Mouse (Mus musculus) neural tube, postnatal 0 days (tissue): ENCODE measurements around the gene Lypla2. TPM values are rescaled to one million over a fixed set of nuclear protein-coding genes. Genes with fewer than 3 reads are reported as not detected.

Experiments
- polyA plus RNA-seq: library from polyadenylated mRNA; unstranded; fragments of >200 nt; fragmentation: Nextera tagmentation; extraction: Ambion mirVana; gene quantifications from 2 replicates; pipeline ENCODE4 v1.2.1, GENCODE M21; 2015

The Lypla2 gene
- 171 and 198 TPM in 2 replicates for polyA plus RNA-seq

GRCm38 (mm10) chr4:135972556-135972906 lies at the start of gene Lypla2:
TSS of gene Lypla2 (minus strand) at chr4:135972626.

DNA sequence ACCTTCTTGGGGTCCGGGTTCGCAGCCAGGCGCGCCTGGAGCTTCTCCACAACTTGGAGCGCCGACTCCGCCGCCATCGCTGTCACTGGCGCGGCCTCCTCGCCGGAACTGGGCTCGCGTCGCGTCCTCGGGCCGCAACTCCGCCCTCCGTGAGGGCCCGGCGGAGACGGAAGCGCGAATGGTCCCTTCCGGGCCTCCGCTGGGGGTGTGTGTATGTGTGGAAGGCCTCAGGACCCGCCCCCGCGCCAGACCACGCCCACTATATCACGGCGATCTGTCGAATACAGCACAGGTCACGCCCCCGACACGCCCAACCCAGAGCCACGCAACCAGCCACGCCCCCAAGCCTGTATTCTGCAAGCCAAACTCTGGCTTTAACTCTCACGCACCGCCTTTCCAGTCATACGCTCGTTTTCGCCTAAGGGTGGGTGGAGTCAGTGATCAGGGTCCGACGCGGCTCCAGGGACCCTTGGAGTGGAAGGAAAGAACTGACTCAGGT lies 49.2 kb upstream of the Lypla2 start, which contains the start of gene Eloa:
Eloa (minus strand) TSS at position 215 of the 499 bp plus-strand sequence.

DNA sequence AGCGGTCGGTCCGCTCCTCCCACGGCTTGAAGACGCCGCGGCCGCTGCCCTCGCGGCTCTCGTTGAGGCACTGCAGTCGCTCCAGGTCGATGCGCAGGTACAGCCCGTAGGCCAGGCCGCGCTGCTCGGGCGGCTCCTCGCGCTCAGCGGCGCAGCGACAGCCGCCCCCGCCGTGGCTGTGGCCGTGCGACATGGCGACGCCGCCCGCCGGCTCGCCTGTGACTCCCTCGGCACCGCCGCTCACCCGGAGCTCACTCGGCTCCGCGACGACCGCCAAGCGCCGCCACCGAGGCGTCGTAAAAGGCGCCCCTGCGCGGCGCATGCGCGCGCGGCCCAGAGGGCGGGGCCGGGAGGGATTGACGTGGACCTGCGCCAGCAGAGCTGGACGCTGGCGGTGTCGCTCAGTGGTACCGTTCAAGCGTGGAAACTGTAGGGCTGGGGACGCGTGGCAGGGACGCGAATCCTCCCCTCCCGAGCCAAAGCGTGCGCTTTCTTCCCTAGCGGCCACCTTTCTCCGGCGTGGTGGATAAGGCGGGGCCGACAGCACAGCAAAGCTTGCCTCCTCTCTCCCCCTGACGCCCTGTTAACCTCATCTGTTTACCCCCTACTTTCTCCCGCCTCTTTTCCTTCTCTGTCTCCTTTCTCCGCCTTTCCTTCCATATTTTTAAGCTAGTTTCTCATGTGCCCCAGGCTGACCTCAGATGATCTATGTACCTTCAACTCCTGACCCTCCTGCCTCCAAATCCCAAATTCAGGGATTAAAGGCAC lies 14.7 kb upstream of the Lypla2 start, which contains the start of gene Pithd1:
Pithd1 (minus strand) TSS at position 322 of the 768 bp plus-strand sequence.

DNA sequence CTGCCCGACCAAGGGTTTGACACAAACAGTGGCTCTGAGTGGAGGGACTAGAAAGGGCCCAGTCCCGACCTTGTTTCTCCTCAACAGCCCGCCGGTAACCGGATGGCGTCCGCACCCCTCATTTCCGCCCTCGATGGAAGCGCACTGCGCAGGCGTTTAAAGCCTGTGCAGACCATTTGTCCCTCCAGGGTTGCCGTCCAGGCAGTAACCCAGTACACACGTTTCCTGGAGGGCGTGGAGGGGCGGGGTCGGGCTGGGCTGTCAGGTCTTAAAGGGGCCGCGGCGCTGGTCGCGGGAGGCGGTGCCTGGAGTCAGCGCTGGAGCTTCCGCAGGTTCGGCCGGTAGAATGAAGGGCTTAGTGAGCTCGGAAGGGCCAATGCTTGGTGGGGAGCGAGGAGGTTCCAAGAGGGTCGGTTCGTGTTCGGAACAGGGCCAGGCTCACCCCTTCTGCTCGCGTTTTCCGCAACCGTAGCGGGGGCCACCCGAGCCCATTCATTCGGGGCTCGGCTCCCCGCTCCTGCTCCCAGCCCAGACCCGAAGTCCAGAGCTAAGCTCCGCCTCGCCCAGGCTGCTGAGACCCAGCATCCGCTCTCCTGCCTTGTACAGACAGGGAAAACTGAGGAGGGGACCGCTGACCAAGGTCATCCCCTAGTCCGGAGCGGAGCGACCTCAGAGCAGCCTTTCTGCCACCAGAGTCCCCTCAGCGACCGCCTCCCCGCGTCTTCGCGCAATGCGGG lies 8.8 kb downstream of the Lypla2 start, which contains the start of gene Gale:
Gale (plus strand) TSS at position 271 of the 737 bp plus-strand sequence.

GRCm38 (mm10) chr4:135946278-135946658 lies 26.2 kb downstream of the Lypla2 start, which contains the start of gene Hmgcl:
TSS of gene Hmgcl (plus strand) at chr4:135946448.

GRCm38 (mm10) chr4:135920304-135921241 lies 51.9 kb downstream of the Lypla2 start, which contains the start of gene Fuca1:
TSS of gene Fuca1 (plus strand) at chr4:135920735.

Other genes starting within 250 kb of the Lypla2 start
- not detected in 2 replicates for gene Il22ra1, start 244.5 kb downstream of the Lypla2 start, polyA plus RNA-seq
- gene Myom3, start 212.9 kb downstream of the Lypla2 start, polyA plus RNA-seq, result 1.5 and 1.7 TPM in 2 replicates
- 112 and 127 TPM in 2 replicates for gene Srsf10, start 116.9 kb downstream of the Lypla2 start, polyA plus RNA-seq
- gene Pnrc2, start 98.8 kb downstream of the Lypla2 start, polyA plus RNA-seq, result 82.2 and 88.6 TPM in 2 replicates
- gene Cnr2, start 77.2 kb downstream of the Lypla2 start, polyA plus RNA-seq, result 0.06 and 0.14 TPM in 2 replicates
- gene Fuca1, start 51.9 kb downstream of the Lypla2 start, polyA plus RNA-seq, result 85.6 and 109 TPM in 2 replicates
- gene Hmgcl, start 26.2 kb downstream of the Lypla2 start, polyA plus RNA-seq, result 66.4 and 74.3 TPM in 2 replicates
- gene Gale, start 8.9 kb downstream of the Lypla2 start, polyA plus RNA-seq, result 44.5 and 47.9 TPM in 2 replicates
- gene Pithd1, start 14.6 kb upstream of the Lypla2 start, polyA plus RNA-seq, result 89.3 and 92.2 TPM in 2 replicates
- gene Eloa, start 49.1 kb upstream of the Lypla2 start, polyA plus RNA-seq, result 17.7 and 19.3 TPM in 2 replicates
- 275 and 299 TPM in 2 replicates for gene Rpl11, start 80.8 kb upstream of the Lypla2 start, polyA plus RNA-seq
- 271 and 312 TPM in 2 replicates for gene Id3, start 170.9 kb upstream of the Lypla2 start, polyA plus RNA-seq
- 0.99 and 2.7 TPM in 2 replicates for gene E2f2, start 199.8 kb upstream of the Lypla2 start, polyA plus RNA-seq
- gene Asap3, start 233.7 kb upstream of the Lypla2 start, polyA plus RNA-seq, result 4.9 and 5.4 TPM in 2 replicates